Mouse (Mus musculus) megakaryocyte, embryonic 14.5 days (primary cell): ENCODE results near the gene Vav2.

Source experiments
- FLI1 ChIP-seq: IDR thresholded peaks from 2 replicates; pipeline ENCODE4 v1.6.1; 2012; ENCODE audit warnings: low read length, inconsistent platforms, mixed read lengths
- GATA1 ChIP-seq: IDR thresholded peaks from 3 replicates; pipeline ENCODE4 v1.6.1; 2012; ENCODE audit warnings: mixed read lengths, low read length, inconsistent platforms, borderline replicate concordance

DNA sequence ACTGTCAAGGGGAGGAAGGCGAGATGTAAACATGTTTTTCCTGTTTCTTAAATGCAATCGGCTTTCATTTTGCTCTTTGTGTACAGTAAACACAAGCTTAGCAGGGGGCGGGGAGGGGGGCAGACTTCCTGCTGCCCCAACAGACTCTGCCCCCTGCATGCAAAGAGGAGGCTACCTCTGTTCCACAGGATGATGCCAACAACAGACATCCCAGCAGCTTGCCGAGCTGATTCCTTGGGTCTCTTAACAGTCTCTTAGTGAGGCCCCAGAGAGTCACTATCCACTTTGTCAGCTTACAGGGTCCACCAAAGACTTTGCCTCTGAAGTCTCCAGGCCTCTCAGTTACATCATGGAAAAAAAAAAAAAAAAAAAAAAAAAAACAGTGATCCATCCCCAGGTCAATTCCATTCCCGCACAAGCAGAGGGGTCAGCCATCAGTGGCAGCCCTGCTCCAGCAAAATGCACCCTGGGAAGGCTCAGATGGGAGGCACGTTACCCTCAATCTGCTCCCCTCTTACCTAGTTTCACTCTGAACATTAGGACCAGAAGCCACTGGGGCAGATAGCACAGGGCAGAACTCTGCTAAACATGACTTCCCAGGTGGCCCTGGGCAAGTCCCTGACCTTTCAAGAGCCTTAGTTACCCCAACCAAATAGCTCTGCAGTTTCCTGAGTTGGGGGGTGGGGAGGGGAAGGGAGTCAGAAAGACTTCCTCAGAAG is 22.3 kb downstream of the Vav2 start:
- TF ChIP-seq GATA1 (no peak), FLI1 (no peak)
